Mouse (Mus musculus) lung, postnatal 25 days (tissue): ENCODE measurements around the gene Efnb2.

ENCODE experiments used
- DNase-seq: peaks from one replicate; pipeline ENCODE4 v3.0.0; 2022; ENCODE audit warnings: low spot score

The Efnb2 gene

DNA sequence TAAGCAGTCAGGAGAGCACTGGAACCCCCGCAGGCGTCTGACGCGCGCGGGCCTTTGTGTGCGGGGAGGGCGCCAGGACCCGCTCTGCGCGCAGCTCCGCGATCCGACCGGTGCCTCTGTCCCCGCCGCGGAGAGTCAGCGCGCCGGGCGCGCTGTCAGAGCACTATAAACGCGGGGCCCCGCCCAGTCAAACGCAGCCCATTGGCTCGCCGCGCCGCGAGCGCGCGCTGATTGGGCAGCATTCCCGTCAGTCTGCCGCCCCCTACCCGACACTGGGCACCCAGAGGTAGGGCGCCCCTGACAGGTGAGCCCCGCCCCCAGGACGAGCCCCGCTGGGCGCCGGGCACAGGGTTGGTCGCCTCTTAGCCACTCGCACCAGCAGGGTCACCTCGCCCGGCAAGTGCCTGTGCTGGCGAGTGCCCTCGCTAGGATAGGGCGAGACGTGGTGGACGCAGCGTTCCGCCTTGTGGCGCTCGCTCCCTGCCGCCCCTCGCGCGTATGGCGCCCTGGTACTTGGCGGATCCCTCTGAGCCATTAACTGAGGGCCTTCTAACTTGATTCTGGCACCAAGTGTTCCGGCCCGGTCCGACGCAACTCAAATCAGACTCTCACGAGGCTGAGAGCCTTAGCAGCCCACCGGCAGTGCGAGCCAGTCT lies at the start of gene Efnb2:
Gene Efnb2, minus strand, starts transcription at position 140 of the 656 bp plus-strand sequence.
- peak; percentile 95 for DNase-seq

DNA sequence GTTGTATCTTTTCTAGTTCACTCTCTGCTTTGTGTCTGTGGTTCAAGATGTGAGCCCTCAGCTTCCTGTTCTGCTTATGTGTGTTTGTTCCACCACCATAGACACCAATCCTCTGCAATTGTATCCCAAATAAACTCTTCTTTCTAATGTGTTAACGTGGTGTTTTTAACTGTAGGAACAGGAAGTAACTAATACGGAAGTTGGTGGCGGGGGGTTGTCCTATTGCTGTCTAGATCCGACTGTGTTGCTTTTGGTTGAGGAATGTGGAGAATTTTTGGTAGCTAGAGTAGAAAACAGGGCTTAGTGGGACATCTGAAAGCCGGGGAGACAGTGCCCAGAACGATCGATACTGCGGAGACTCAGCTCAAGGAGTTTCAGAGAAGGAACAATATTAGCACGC lies 43.8 kb upstream of the Efnb2 start:
- DNase-seq, result no peak

DNA sequence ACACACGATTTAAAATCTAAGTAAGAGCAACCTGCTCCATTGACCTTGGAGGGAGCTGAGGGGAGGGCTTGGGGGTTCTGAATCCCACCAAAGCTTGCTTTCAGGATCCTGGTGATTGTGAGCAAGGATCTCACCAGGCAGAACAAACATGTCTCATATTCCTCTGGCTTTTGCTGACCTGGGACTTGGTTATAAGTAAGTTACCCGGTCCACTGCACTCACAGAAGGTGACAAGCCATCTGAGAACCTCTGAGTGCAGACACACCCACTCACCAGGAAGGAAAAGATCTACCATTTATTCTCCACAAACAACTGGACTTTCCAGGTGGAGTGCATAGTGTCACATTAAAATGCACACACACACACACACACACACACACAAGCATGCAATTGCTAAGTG lies 42.6 kb upstream of the Efnb2 start:
- DNase-seq, result no peak

DNA sequence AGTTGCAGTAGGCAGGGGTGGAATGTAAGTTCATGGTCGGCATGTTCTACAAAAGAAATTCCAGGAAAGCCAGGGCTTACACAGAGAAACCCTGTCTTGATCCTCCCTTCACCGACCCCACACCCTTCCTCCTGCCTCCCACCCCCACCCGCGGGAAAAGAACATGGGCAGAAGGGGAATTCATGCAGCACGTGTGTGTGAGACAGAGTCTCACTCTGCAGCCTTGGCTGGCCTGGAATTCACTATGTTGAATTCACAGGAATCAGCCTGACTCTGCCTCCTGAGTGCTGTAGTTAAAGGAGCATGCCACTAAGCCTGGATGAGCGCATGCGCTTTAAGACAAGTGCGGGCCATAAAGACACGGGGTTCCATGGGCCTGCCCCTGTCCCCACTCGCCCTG lies 39.8 kb upstream of the Efnb2 start:
- no peak for DNase-seq

DNA sequence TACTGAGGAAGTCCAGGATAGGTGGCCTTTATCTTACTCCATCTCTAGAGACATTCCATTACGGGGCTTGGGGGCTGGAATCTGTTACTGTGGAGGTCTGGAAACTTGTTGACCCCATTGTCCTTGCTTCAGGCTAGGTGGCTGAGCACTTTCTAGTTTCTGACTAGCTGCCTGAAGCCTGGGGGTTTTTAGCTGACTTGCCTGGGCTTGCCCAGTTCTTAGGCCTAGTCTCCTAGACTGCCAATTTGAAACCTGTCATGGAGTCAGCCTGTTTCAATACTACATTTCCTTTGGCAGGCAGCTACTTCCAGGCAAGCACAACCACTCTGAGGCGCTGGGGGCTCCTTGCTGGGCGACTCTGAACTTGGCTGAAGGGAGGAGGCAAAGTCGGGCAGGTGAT lies 39.2 kb upstream of the Efnb2 start:
- DNase-seq, result no peak

DNA sequence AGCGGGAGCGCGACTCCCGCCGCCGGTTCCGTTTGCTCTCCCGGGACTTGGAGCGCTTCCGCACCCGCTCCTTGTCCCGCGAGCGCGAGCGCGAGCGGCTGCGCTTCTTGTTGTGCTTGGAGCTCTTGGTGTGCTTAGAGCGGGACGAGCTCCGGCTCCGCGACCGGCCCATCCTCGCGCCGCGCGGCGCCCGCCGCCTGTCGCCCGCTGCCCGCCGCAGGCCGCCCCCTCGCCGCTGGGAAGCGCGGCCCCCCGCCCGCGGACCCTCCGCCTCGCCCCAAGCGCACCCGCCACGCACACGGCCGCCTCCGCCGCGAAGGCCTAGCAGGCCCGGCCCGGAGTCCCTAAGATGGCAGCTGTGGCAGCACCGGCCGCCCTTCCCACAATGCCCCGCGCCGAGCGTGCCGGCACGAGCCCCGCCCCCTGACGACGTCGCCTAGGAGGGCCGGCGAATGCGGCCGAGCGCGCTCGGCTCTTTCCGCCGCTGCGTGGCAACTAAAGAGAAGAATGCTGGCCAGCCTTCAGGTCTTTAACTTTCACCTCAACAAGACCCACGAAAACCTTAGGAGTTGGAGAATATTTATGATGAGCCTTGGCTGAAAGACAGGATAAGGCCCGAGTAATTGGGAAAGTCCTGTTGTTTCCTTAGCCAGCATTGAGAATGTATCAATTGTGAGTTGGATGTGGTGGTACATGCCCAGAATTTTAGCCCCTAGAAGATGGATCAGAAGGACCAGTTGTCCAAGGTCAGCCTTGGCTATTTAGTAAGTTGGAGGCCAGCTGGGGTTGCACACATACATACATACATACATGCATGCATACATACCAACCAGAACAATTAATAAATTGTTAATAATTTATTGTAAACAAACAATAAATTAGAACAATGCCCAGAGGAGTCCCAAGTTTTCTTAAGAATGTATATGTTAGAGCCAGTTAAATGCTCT lies 29.4 kb upstream of the Efnb2 start, which contains the start of gene Arglu1:
Gene Arglu1, minus strand, starts transcription at position 376 of the 947 bp plus-strand sequence.
- DNase-seq, result peak; percentile 96

DNA sequence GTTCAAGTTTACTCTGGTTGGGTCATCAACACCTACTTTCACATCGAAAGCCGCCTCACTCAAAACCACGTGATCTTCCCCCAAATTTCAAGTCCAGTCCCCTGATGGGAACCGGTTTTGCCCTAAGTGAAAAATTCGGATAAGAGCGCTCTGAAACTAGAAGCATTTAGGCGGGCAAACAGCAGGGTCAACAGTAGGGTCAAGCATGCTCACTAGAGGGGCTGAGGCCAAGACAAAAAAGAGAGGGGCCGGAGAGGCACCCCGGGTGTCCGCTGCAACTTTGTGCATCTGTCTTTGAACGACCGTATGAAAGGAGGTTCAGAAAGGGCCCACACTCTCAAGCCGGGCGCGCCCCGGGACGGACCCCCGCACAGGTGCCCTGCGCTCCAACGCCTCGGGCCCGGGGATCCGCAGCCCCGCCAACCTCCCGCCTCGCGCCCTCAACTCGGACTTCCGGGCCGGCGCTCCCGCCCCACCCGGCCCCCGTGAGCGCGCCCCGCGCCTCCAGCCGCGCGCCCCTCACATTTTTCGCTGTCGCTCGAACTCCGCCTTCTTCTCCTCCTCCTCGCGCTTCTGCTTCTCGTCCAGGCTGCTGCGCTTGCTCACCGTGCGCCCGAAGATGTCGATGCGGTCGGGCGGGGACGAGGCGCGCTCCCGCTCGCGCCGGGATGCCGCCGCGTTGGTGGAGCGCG lies 28.6 kb upstream of the Efnb2 start:
- peak; percentile 57 for DNase-seq

DNA sequence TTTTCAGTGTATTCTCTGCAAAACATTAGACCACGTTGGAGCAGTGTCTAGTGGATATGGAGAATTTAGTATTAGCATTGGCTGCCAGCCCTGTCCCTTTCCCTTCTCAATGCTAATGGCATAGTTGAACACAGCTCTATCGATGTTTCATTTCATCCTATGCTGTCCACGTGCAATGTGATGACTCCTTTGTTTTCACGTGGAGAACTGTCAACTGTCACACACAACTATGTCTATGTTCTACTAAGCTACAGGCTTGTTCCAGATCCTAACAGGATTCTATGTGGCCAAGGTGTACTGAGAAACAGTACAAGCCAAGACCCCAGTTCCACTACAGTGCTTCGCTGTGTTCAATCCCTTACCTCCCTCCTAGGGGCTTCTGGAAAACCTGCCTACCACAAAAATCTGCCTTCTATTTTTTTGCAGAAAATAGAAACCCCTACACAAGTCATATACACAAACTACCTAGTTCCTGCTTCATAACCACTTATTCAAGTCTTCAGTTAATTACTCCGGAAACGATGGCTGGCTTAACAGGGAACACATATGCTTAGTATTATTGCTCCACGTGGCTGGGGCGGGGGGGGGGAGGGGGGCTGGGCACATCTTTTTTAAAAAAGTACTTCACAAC lies 27.9 kb upstream of the Efnb2 start:
- no peak for DNase-seq

DNA sequence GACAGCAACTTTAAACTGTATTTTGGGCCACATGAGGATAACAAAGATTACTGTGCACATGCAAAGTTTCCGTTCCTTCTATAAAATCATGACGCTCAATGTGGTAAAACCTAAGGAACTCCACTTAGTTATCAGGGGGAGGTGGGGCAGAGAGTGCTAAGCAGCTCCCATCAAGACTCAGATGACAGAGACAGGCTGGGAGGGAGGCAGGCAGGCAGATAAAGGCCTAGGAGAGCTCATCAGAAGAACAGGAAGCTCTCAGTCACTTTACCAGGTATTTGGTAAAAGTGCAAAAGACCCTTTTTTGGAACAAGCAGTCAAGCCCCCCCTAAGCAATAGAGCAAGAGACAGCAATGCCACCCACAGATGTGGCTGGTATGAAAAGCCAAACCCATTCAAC lies 24.5 kb upstream of the Efnb2 start:
- DNase-seq, result no peak

DNA sequence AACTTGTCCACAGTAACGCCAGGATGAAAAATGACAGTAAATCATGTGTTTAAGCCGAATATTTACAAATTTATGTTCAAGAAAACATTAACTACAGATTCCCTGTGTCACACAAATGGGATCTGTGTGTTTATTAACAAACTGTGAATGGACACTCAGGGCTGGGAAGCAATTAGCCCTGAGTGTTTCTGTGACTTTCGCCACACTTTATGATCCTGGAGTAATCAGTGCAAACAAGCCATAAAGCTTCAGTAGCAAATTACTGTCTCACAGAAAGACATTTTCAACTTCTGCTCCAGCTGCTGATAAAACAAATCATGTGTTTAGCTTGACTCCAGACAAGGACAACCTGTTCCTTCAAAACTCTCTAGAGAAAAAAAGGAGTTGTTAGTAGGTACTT lies 21.7 kb upstream of the Efnb2 start:
- no peak for DNase-seq

DNA sequence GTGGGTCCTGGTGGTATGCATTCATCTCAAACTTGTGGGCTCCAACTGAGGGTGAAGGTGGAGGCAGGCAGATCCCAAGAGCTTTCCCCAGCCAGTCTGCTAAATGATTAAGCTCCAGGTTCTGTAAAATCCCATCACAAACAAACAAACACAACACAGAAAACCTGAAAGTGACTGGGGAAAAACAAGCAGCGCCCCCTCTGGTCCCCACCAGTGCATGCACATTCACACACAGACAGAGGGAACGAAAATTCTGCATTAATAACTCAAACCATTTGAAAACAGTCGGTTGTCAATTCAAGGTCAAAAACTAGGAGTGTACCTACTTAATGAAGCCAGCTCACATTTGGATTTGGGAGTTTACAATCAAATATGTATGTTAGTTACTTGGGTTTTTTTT lies 17.2 kb upstream of the Efnb2 start:
- DNase-seq, result no peak

DNA sequence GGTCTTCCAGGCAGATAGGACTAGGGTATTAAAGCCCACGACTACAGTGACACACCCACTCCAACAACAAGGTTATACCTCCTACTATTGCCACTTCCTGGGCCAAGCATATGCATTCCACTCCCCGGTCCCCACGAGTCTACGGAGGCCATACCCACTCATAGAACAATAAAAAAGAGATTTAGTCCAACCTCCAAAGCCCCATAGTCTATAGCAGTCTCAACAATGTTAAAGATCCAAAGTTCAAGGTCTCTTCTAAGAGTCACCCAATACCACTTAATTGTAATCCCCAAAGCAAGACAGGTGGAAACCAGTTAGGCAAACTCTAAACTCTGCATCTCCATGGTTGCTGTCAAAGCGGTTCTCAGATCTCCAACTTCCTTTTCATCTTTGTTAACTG lies 13.8 kb upstream of the Efnb2 start:
- no peak for DNase-seq

DNA sequence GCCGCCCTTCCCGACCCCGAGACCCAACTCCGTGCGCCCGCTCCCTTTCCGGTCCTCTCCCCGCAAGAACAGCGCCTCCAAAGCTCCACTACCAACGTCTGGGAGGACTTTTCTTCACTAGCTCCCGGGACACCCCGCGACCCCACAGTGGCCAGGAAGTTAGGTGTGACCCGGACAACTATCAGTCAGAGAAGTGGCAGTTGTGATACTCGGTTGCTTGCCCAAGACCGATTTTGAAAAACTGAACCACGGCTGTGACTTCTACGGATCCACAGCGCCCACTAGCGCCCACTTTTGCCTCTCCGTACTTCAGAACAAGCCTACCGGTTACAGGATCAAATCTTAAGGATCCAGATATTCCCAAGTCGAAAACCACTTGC lies 707 bp upstream of the Efnb2 start:
- DNase-seq, result peak; percentile 91

DNA sequence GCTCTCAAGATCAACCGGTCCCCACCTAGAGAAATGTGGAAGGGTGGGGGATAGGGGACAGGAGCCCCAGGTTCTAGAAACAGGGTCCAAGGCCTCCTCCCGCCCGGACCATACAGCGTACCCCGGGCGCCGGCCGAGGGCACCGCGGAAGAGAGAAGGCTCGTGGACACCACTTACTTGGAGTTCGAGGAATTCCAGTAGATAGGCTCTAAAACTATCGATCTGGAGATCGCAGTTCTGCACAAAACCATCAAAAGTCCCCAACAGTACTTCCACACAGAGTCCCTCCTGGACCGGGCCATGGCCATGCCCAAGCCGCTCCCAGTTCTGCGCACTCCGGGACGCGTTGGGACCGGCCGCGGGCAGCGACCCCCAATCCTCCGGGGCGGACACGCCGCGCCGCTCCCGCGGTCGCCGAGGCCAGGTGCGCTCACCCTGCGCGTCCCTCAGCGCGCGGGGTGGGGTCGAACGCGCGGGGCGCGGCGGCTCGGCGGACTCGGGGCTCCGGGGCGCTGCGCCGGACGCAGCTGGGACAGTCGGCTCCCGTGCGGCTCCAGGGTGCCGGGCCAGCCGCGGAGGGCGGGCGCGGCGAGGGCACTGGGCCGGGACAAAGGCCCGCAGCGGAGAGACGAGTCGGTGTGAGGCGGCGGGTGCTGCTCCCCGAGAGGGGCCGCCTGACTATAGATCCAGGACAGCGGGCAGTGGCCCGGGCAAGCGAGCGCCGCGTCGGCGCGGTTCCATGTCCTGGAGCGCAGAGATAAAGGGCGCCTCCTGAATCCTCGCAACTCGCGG lies 539 bp downstream of the Efnb2 start:
- no peak for DNase-seq

DNA sequence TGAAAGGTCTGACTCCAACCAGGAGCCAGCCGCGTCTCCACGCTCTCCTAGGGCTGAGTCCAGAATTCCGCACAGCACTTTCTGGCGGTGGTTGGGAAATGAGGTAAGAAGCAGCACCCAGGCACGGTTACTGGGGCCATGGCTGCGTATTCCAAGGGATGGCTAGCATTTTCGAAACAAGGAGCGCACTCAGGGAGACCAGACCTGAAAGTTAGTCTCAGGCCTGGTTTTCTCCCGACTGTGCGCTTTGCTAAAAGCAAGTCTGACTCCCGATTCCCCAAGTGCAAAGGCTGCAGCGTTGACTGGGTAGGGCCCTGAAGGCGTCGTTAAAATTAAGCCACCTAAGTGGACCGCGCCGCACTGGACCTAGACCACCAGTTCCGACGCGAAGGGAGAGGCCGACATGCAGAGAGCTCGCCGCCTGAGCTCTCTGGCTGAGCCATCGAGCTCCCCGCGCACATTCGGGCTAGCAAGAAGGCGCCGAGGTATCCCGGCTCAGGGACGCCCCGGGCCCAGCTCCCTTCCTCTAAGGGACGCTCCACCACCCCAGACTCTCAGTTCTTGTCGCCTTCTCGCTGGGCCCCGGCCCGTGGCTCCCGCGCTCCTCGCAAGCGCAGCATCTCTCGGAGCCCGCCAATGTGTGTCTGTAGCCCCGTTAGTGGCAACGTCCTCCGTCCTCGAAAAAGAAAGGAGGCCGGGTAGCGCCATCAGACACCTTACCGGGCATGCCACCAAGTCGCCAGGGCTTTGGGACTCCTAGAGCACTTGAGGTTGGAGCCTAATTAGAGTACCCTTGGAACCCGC lies 1.3 kb downstream of the Efnb2 start:
- DNase-seq, result no peak

DNA sequence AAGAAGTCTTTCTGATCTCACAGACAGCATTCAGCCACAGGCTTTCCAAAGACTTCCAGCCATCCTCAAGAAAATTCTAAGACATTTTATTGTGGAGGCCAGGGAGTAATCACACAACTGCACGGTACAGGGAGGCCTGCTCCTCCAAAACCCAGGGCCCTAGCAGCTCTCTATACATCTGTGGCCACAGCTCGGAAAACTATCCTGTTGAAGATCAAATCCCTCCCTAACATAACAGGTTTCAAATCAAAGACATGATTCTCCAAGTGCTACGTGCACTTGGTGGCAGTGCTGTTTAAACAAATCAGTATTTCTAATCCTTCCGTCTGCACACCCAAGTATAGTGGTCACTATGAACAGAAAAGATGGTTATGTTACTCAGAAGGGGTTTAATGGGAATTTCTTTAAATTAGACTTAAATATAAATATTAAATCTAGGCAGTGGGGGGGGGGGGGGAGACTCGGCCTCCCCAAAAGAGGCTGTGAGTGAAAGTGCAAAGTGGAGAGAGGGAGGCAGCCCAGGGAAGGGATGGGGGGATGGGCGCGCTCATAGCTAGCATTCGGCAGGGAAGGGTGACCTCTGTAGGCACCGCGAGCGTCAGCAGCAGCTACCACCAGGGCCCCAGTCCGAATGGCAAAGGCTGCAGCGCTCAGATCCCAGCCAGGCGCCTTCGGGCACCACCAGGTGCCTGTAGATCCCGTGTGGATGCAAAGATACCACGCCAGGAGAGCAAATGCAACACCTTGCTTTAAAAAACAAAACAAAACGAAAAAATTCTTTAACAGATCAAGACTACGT lies 2.4 kb downstream of the Efnb2 start:
- DNase-seq, result peak; percentile 90

DNA sequence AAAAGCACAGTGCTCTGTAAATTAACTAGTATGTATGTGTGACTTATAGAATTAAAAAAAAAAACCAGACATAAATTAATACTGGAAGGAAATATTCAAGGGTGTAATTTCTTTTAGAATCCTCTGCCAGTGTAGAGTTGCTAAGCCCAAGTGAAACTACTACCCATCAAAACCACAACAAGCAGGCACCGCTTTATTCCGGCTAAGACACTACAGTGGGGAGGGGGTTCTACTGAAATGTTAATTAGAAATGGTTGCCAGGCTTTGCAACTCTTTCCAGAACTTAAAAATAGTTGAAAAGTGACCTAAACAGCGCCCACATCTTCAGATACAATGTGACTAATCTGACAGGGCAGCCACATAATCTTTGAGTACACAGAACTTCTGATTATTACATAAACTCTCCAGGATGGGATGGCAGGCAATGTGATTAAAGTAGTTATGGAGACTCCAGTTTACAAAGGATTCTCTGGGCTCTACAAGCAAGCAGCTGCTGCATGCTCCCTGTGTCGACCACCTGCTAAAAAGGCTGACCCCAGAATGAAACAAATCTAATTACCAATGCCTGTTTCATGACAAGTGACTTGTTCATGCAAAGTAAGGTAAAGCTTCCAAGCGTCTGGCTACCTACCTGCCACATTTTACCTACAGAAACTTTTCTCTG lies 3.2 kb downstream of the Efnb2 start:
- DNase-seq, result no peak

DNA sequence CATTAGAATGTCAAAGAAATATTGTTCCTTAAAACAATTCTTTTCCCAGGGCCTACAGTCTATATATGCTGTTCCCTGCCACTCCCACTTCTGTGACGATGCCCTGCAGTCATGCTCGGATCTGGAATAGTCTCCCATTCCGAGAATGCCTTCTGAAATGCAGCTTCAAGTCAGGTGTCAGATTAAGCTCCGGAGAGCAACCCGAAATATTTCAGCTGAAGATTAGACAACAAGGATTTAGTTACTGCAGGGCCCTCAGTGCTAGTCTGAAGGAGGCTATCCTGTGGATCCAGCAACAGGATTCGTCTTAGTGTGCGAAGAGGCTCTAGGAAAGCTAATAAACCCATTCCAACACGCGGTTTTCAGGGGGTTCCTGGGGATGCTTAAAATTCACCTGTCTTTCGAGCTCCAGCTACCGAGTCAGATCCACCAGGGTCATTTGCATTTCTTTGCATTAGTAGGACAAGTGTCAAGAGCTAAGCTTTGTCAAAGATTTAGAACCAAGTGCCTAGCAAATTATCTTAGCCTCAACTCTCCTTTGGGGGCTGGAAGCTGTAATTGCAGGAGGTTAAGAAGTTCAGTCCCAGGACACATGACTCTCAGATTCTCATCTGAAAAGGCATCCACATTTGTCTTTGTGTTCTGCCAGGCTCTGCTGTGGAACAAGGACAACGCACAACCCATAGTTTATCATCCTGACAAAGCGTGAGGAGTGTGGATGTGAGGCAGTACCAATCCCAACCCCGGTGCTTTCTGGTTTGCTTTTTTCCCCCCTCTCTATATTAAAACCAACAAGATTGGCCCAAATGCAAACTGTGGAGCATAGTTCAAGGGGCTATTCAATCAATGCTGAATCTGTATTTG lies 4.2 kb downstream of the Efnb2 start:
- no peak for DNase-seq
